In the genomic region with DNA sequence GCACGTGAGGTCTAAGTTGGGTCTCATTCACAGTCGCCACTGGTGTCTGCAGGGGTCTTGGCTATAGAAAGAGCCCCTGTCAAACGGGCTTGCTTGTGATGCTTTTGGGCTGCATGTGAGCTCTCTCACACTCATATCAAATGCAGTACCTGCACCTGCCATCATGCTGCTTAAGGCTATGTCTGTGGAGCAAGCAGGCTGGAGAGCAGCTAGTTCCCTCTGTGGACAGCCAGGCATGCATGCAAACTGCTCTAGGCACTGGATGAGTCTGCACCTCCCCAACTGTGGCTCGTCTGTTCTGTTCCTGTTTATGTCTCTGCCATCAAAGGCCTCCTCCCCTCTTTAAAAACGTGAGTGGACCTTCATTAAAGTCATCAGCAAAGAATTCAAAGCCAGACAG, we compare ENCODE assay signal across 25 mouse cellular contexts. TPM values are rescaled to one million over a fixed set of nuclear protein-coding genes. Genes with fewer than 3 reads are reported as not detected.
DNase-seq lines count a peak whose midpoint lies in the region; ATAC-seq and TF ChIP-seq lines count a peak whose summit lies in the region.
"Had no signal": no experiment of that assay in that cellular context is flagged by ENCODE, and none has a peak within 500 bp of the region (broad histone marks: within the 10 kb centered on the region; RNA-seq: fewer than 3 reads in every experiment).

No protein-coding gene starts in this region.

- peak; percentile 30 for TF ChIP-seq CTCF in layer of hippocampus, adult 2 months (conservative IDR thresholded peaks at IDR 0.05)
- TF ChIP-seq CTCF in lung, postnatal 0 days (IDR thresholded peaks at IDR 0.05) = no peak

- peaks cover 2% of the 10 kb centered on the region for H3K27me3 ChIP-seq in megakaryocyte, embryonic 14.5 days (replicated peaks)
- H3K27me3 ChIP-seq in lung, postnatal 0 days (replicated peaks; ENCODE audit: insufficient read depth, low read length) = no peaks in the 10 kb centered on the region
- H3K27me3 ChIP-seq: forebrain, embryonic 13.5 days; heart, embryonic 15.5 days; hindbrain, embryonic 12.5 days; stomach, embryonic 15.5 days had no signal

- 61% methylated on average over 5 of the region's 5 CpGs for WGBS in lung, postnatal 0 days

- peak; percentile 60 to 64 for DNase-seq in cerebellum, postnatal 10 days
- no peak for DNase-seq in cerebellum, adult 8-10 months
- no peak for DNase-seq in layer of hippocampus, adult 2 months (ENCODE audit: low spot score in 2 of 2)
- no peak for DNase-seq in layer of hippocampus, adult 9-11 months
- no peak for DNase-seq in lung, postnatal 0 days (ENCODE audit: low spot score)
- DNase-seq: adrenal gland, postnatal 25 days; cerebellum, adult 2 months; gastrocnemius, postnatal 10 days; kidney, adult 8-10 months; midbrain, embryonic 14.5 days; right cerebral cortex, postnatal 25 days; thymus, postnatal 14 days had no signal

- H3K4me2 ChIP-seq in lung, postnatal 0 days (replicated peaks; ENCODE audit: low read depth, low read length) = no peak overlapping the region
- H3K4me2 ChIP-seq: forebrain, embryonic 13.5 days; heart, embryonic 15.5 days; hindbrain, embryonic 12.5 days; lung, embryonic 14.5 days; stomach, embryonic 15.5 days had no signal

- H3K36me3 ChIP-seq in megakaryocyte, embryonic 14.5 days (replicated peaks; ENCODE audit: low read length) = peaks cover 12% of the 10 kb centered on the region
- no peaks in the 10 kb centered on the region for H3K36me3 ChIP-seq in lung, postnatal 0 days (ENCODE audit: insufficient read depth, low read length)
- H3K36me3 ChIP-seq: heart, embryonic 15.5 days; stomach, embryonic 15.5 days had no signal

- no peak for ATAC-seq in megakaryocyte, adult 5-6 weeks (ENCODE audit: poor library complexity, severe bottlenecking)
- 0 out of 2 replicates have a peak, but pooled peaks have one; percentile 19 for ATAC-seq in megakaryocyte progenitor cell, adult 5-6 weeks (replicated peaks; ENCODE audit: poor library complexity)
- no peak for ATAC-seq in lung, postnatal 0 days
- ATAC-seq: forebrain, embryonic 13.5 days; intestine, embryonic 16.5 days had no signal

- no peak overlapping the region for H3K27ac ChIP-seq in layer of hippocampus, adult 2 months
- H3K27ac ChIP-seq in lung, postnatal 0 days (ENCODE audit: low read length) = no peak overlapping the region
- H3K27ac ChIP-seq: forebrain, embryonic 13.5 days; heart, embryonic 10.5 days; heart, embryonic 15.5 days; hindbrain, embryonic 12.5 days; kidney, postnatal 0 days; stomach, embryonic 15.5 days had no signal

- TF ChIP-seq EP300 in lung, postnatal 0 days (IDR thresholded peaks at IDR 0.05) = no peak

- H3K4me1 ChIP-seq in megakaryocyte, embryonic 14.5 days = peaks cover 58% of the 10 kb centered on the region
- no peaks in the 10 kb centered on the region; the same call in 1 of the 2 replicates for H3K4me1 ChIP-seq in lung, postnatal 0 days (ENCODE audit: insufficient read depth, low read depth, low read length)
- H3K4me1 ChIP-seq: forebrain, embryonic 13.5 days; heart, embryonic 10.5 days; heart, embryonic 15.5 days; hindbrain, embryonic 12.5 days; stomach, embryonic 15.5 days had no signal

- no peak overlapping the region for H3K4me3 ChIP-seq in layer of hippocampus, adult 2 months
- peak overlapping the region; percentile 79 for H3K4me3 ChIP-seq in megakaryocyte, embryonic 14.5 days (replicated peaks)
- H3K4me3 ChIP-seq in lung, postnatal 0 days (ENCODE audit: low read depth, low read length) = no peak overlapping the region
- H3K4me3 ChIP-seq: erythroblast, embryonic 14.5 days; forebrain, embryonic 13.5 days; heart, embryonic 10.5 days; heart, embryonic 15.5 days; hindbrain, embryonic 12.5 days; stomach, embryonic 15.5 days had no signal

- H3K9me3 ChIP-seq in megakaryocyte, embryonic 14.5 days = no peaks in the 10 kb centered on the region
- no peaks in the 10 kb centered on the region for H3K9me3 ChIP-seq in lung, postnatal 0 days (ENCODE audit: low read length)
- H3K9me3 ChIP-seq: forebrain, embryonic 13.5 days; G1E; heart, embryonic 10.5 days; heart, embryonic 15.5 days; hindbrain, embryonic 12.5 days; stomach, embryonic 15.5 days had no signal

- H3K9ac ChIP-seq in lung, postnatal 0 days (replicated peaks; ENCODE audit: low read depth) = no peak overlapping the region
- H3K9ac ChIP-seq: forebrain, embryonic 13.5 days; heart, embryonic 15.5 days; hindbrain, embryonic 12.5 days; lung, embryonic 14.5 days; stomach, embryonic 15.5 days had no signal

RNA-seq across cellular contexts. Expression of gene Whamm, which starts 35.4 kb away (rescaled TPM):
- total RNA-seq in layer of hippocampus, adult 2 months (2021) = 10 to 100 TPM; 19.0 to 22.8 TPM
- 18.6 and 29.6 TPM in 2 replicates for polyA plus RNA-seq in megakaryocyte, embryonic 14.5 days (2012; ENCODE audit: insufficient read depth, low replicate concordance)
- total RNA-seq in megakaryocyte, adult 5-6 weeks (2015) = 13.9 and 14.1 TPM in 2 replicates
- 15.9 and 16.9 TPM in 2 replicates for total RNA-seq in megakaryocyte, adult 5-6 weeks (2017)
- total RNA-seq in megakaryocyte progenitor cell, adult 5-6 weeks (2015) = 12.3 and 13.4 TPM in 2 replicates
- total RNA-seq in megakaryocyte progenitor cell, adult 5-6 weeks (2017) = 17.5 and 18.6 TPM in 2 replicates
- 7.2 and 8.1 TPM in 2 replicates for polyA plus RNA-seq in lung, postnatal 0 days (2015; fragmentation: Nextera tagmentation; extraction: Ambion mirVana)

RNA-seq across cellular contexts. Expression of gene Fsd2, which starts 39.7 kb away (rescaled TPM):
- total RNA-seq in layer of hippocampus, adult 2 months (2021) = under 1 TPM; 0.27 to 0.28 TPM
- polyA plus RNA-seq in megakaryocyte, embryonic 14.5 days (2012; ENCODE audit: insufficient read depth, low replicate concordance) = not detected in 2 replicates
- total RNA-seq in megakaryocyte, adult 5-6 weeks (2015) = 0.05 TPM in 1 of 2 replicates, not detected in the other
- total RNA-seq in megakaryocyte, adult 5-6 weeks (2017) = 0.11 TPM in 1 of 2 replicates, not detected in the other
- total RNA-seq in megakaryocyte progenitor cell, adult 5-6 weeks (2015) = 0.17 TPM in 1 of 2 replicates, not detected in the other
- 0.04 and 0.27 TPM in 2 replicates for total RNA-seq in megakaryocyte progenitor cell, adult 5-6 weeks (2017)
- 1.0 and 1.4 TPM in 2 replicates for polyA plus RNA-seq in lung, postnatal 0 days (2015; fragmentation: Nextera tagmentation; extraction: Ambion mirVana)
- polyA plus RNA-seq: erythroblast, embryonic 14.5 days; G1E had no signal

Comparison
In these comparisons a context has a peak if more than half of its experiments do, and no peak if none do; other contexts are left out.
1. DNase-seq: peak in cerebellum, postnatal 10 days (2 of 2); none in cerebellum, adult 8-10 months (single experiment), layer of hippocampus, adult 2 months (0 of 2), layer of hippocampus, adult 9-11 months (single experiment) and lung, postnatal 0 days (single experiment).